Mouse (Mus musculus): ENCODE data around the gene Wdr78. TPM values are rescaled to one million over a fixed set of nuclear protein-coding genes. Genes with fewer than 3 reads are reported as not detected.

The Wdr78 gene
- total RNA-seq (2021): 1 to 10 TPM; 3.3 to 5.3 TPM
- long read RNA-seq, experiment 1, full-length matches to known transcripts: 1 of 1 reads
- long read RNA-seq, experiment 1, partial matches to known transcripts: 0 of 1 reads
- long read RNA-seq, experiment 1, other reads (novel, unspliced or antisense): 0 of 1 reads
- long read RNA-seq, experiment 2: 0 reads

GRCm38 (mm10) chr4:103114184-103115111, at the start of gene Wdr78, which contains the start of gene Mier1:
Wdr78 (minus strand) TSS chr4:103114555.
Mier1 (plus strand) TSS chr4:103114390.
- peak; percentile 87 to 90 for DNase-seq (ENCODE audit: low spot score in 2 of 2)

GRCm38 (mm10) chr4:103158781-103159180, 44.4 kb upstream of the Wdr78 start:
- no peak for DNase-seq (ENCODE audit: low spot score in 2 of 2)

GRCm38 (mm10) chr4:103151946-103152345, 37.6 kb upstream of the Wdr78 start:
- no peak for DNase-seq (ENCODE audit: low spot score in 2 of 2)

GRCm38 (mm10) chr4:103146339-103146738, 32.0 kb upstream of the Wdr78 start:
- peak; percentile 44 to 53 for DNase-seq (ENCODE audit: low spot score in 2 of 2)

GRCm38 (mm10) chr4:103136946-103137345, 22.6 kb upstream of the Wdr78 start:
- DNase-seq (ENCODE audit: low spot score in 2 of 2): no peak

- no peak for DNase-seq (ENCODE audit: low spot score in 2 of 2)
Measured at GRCm38 (mm10) chr4:103126533-103126932, 12.2 kb upstream of the Wdr78 start.

- no peak for DNase-seq (ENCODE audit: low spot score in 2 of 2)
Measured at GRCm38 (mm10) chr4:103123606-103124005, 9.3 kb upstream of the Wdr78 start.

GRCm38 (mm10) chr4:103123086-103123485, 8.7 kb upstream of the Wdr78 start:
- DNase-seq (ENCODE audit: low spot score in 2 of 2): no peak

- DNase-seq (ENCODE audit: low spot score in 2 of 2): no peak
Measured at GRCm38 (mm10) chr4:103120874-103121389, 6.6 kb upstream of the Wdr78 start.

- DNase-seq (ENCODE audit: low spot score in 2 of 2): no peak
Measured at GRCm38 (mm10) chr4:103120395-103120794, 6.0 kb upstream of the Wdr78 start.

- DNase-seq (ENCODE audit: low spot score in 2 of 2): no peak
Measured at GRCm38 (mm10) chr4:103120028-103120384, 5.7 kb upstream of the Wdr78 start.

- peak; percentile 61 to 62 for DNase-seq (ENCODE audit: low spot score in 2 of 2)
Measured at GRCm38 (mm10) chr4:103119229-103120027, 5.1 kb upstream of the Wdr78 start.

GRCm38 (mm10) chr4:103118888-103119228, 4.5 kb upstream of the Wdr78 start:
- no peak for DNase-seq (ENCODE audit: low spot score in 2 of 2)

GRCm38 (mm10) chr4:103113402-103113801, 953 bp downstream of the Wdr78 start:
- DNase-seq (ENCODE audit: low spot score in 2 of 2): no peak

- no peak for DNase-seq (ENCODE audit: low spot score in 2 of 2)
Measured at GRCm38 (mm10) chr4:103112651-103113050, 1.7 kb downstream of the Wdr78 start.

GRCm38 (mm10) chr4:103098532-103098931, 15.8 kb downstream of the Wdr78 start:
- no peak for DNase-seq (ENCODE audit: low spot score in 2 of 2)

GRCm38 (mm10) chr4:103095921-103096320, 18.4 kb downstream of the Wdr78 start:
- no peak for DNase-seq (ENCODE audit: low spot score in 2 of 2)

- DNase-seq (ENCODE audit: low spot score in 2 of 2): no peak
Measured at GRCm38 (mm10) chr4:103085237-103085636, 29.1 kb downstream of the Wdr78 start.

GRCm38 (mm10) chr4:103070631-103071030, 43.7 kb downstream of the Wdr78 start:
- DNase-seq (ENCODE audit: low spot score in 2 of 2): no peak

GRCm38 (mm10) chr4:103067906-103068655, 46.3 kb downstream of the Wdr78 start:
- no peak for DNase-seq (ENCODE audit: low spot score in 2 of 2)

GRCm38 (mm10) chr4:103064976-103065375, 49.4 kb downstream of the Wdr78 start:
- no peak for DNase-seq (ENCODE audit: low spot score in 2 of 2)
